Mouse (Mus musculus): ENCODE data around the gene Rfc2.
A peak's percentile ranks its signal among the peaks of the same experiment; 100 is the strongest.

The Rfc2 gene

GRCm38 (mm10) chr5:134609916-134610643 lies 28.9 kb downstream of the Rfc2 start:
- DNase-seq (ENCODE audit: low spot score): no peak

- DNase-seq (ENCODE audit: low spot score): no peak
These were observed 30.8 kb downstream of the Rfc2 start for GRCm38 (mm10) chr5:134611810-134612521.

DNA sequence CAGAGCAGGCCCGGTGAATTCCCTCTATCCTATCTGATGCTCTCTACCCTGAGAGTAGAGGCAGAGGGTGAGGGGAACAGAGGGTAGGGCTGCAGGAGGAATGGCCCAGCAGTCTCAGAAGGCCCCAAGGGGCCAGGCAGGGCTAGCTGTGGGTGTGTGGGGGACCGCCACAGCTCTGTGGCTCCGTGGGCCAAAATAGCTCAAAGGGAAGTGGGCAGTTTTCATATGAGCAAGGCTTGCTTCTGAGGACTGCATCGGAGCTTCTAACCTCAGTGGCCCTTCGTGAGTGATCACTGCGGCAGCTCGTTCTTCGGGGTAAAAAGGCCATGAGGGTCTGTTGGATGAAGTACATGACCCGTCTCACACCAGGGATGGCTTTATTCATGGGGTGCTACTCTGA lies 32.6 kb downstream of the Rfc2 start:
- DNase-seq (ENCODE audit: low spot score): no peak

DNA sequence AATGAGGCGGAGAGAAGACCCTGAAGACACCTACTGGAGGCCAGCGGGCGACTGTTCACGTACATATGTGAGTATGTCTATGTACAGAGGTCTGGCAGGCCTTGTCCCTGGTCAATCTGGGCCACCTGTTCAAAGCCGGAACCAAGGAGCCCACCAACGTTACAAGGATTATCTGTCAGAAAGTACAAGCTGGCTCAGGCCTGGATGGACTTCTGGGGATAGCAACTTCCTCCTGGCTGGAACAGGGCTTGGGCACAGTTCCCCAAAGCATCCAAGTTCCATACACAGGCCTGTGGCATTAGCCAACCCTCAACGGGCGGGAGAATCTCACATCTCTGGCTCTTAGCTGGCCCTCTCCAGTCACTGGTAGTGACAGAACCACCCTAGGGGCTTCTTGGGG lies 33.1 kb downstream of the Rfc2 start:
- DNase-seq (ENCODE audit: low spot score): no peak

- DNase-seq (ENCODE audit: low spot score): no peak
These were observed 33.6 kb downstream of the Rfc2 start, which contains the start of gene Lat2 for GRCm38 (mm10) chr5:134614802-134615201. TSS of gene Lat2 (minus strand) at chr5:134615025.

- no peak for DNase-seq (ENCODE audit: low spot score)
These were observed 34.2 kb downstream of the Rfc2 start for GRCm38 (mm10) chr5:134615380-134615779.

- no peak for DNase-seq (ENCODE audit: low spot score)
These were observed 34.6 kb downstream of the Rfc2 start for GRCm38 (mm10) chr5:134615780-134616179.

- DNase-seq (ENCODE audit: low spot score): peak; percentile 78
These were observed 35.9 kb downstream of the Rfc2 start for GRCm38 (mm10) chr5:134617071-134617470.

DNA sequence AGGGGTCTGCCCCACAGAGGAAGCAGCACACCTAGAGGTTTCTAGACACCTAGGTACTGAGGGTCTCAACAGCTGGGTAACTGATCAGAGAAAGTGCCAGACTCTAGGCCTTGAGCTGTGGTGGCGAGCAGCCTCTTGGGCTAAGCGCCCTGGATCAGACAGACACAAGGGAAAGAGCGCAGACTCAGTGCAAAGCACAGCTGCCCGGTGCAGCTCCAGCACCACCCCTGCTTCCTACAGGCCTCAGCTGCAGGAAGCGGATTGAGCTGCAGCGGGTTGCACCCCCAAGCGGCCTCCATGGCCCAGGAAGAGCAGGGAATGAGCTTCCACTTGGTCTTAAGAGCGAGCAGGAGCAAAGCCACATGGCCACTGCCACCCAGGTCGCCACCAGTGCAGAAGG lies 39.3 kb downstream of the Rfc2 start:
- no peak for DNase-seq (ENCODE audit: low spot score)

- DNase-seq (ENCODE audit: low spot score): no peak
These were observed 40.0 kb downstream of the Rfc2 start for GRCm38 (mm10) chr5:134621099-134621640.

GRCm38 (mm10) chr5:134622069-134622468 lies 40.9 kb downstream of the Rfc2 start:
- no peak for DNase-seq (ENCODE audit: low spot score)

DNA sequence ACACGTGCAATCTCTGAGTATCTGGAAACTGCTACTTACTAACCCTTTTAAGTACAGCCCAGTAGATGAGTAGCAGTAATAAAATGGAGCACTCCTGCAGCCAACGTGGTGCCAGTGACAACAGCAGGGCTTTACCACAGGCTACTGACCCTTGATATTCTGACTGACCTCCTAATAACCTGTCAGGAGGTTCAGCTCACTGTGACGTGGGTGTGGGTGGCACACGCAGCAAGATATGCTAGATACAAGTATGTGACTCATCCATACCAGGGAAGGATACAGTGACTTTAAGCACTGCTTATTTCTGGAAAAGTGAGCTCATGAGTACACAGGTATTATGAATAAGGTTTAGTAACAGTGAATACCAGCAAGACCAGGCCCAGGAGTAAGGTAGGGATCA lies 48.3 kb downstream of the Rfc2 start:
- DNase-seq (ENCODE audit: low spot score): no peak

DNA sequence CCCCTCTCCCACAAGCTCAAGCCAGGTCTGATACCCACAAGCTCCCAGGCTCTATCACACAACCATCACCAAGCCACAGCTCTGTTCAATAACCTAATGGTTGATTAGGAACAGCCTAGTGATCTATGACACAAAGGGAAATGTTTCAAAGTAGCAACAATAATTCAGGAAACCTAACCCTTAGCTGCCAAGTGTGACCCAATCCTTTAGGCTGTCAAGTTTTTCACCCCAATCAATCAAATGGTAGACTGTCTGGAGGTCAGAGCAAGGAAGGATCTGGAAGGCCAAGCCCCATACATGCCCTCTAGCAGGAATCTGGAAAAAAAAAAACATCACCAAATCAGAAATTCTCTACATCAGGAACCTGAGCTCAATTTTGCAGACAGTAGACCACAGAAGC lies 49.7 kb downstream of the Rfc2 start:
- no peak for DNase-seq (ENCODE audit: low spot score)

- DNase-seq (ENCODE audit: low spot score): no peak
These were observed 51.7 kb downstream of the Rfc2 start for GRCm38 (mm10) chr5:134632841-134633240.

GRCm38 (mm10) chr5:134637820-134638367 lies 56.7 kb downstream of the Rfc2 start:
- DNase-seq (ENCODE audit: low spot score): no peak

DNA sequence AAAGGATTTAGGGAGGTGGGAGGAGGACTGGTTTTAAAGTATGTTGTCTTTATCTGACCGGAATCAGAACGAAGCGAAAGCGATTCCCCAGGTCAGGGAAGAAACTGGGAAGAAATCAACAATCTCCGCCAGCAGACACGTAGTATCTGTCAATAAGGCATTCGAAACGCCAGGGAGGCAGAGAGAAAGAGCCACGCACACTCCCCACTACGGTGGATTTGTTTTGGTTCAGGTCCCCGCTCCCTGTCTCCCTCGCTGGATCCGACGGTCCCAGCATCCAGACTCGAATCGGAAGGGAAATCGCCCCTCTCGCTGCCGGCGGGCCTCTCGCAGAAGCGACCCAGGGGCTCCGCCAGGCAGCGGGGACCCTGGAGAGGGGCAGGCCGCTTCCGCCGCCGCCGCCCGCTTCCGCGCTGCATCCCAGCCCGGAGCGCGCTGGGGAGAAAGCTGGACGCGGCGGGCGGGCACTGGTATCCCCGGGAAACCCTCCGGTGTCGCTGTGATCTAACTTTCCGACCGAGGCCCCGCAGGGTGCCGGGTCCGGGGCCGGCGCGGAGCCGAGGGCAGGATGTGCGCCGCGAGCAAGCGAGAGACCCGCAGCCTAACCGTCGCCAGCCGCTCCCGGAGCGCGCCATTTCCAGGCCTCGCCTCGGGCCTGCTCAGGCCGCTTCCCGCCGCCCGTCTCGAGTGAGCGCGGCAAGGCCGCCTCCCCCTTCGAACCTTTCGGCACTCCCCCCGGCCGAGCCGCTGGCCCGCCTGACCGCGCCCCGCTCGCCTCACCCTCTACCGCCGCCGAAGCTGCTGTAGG lies 57.5 kb downstream of the Rfc2 start:
- DNase-seq (ENCODE audit: low spot score): no peak

- peak; percentile 98 for DNase-seq (ENCODE audit: low spot score)
These were observed 58.1 kb downstream of the Rfc2 start, which contains the start of gene Eif4h for GRCm38 (mm10) chr5:134639269-134639682. TSS of gene Eif4h (minus strand) at chr5:134639490.

DNA sequence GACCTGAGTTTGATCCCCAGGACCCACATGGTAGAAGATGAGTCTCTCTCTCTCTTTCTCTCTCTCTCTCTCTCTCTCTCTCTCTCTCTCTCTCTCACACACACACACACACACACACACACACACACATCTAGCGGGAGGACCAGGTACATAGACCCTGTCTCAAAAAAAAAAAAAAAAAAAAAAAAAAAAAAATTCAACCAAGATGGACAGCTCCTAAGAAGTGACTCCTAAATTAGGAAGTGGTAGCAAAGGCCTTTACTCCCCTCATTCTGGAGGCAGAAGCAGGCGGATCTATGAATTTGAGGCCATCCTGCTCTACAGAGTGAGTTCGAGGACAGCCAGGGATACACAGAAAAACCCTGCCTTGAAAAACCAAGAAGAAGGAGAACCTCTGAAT lies 59.2 kb downstream of the Rfc2 start:
- DNase-seq (ENCODE audit: low spot score): no peak

DNA sequence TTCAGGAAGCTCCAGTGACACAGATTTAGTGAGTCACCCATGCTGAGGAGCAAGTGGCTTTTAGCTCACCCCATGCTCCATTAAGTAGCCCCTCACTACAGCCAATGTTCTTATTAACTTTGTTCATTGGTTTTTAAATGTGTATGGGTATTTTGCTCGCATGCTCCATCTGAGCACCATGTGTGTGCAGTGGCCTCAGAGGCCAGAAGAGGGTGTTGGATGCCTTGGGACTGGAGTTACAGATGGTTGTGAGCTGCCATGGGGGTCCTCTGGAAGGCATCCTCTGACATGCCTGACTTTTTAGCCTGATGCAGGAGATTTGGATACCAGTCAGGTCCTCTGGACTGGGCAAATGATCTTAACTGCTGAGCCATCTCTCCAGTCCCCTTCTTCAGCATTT lies 63.0 kb downstream of the Rfc2 start:
- no peak for DNase-seq (ENCODE audit: low spot score)

GRCm38 (mm10) chr5:134644643-134645118 lies 63.5 kb downstream of the Rfc2 start:
- no peak for DNase-seq (ENCODE audit: low spot score)

- no peak for DNase-seq (ENCODE audit: low spot score)
These were observed 65.3 kb downstream of the Rfc2 start for GRCm38 (mm10) chr5:134646461-134646860.

GRCm38 (mm10) chr5:134647394-134647793 lies 66.2 kb downstream of the Rfc2 start:
- DNase-seq (ENCODE audit: low spot score): no peak

Data from testis, postnatal 10 days (tissue).